Mouse (Mus musculus): ENCODE data around the gene Smn1. TPM values are rescaled to one million over a fixed set of nuclear protein-coding genes. Genes with fewer than 3 reads are reported as not detected.
"Not testable (repeated sequence)": the region's sequence is repeated elsewhere in the genome, so short reads cannot be mapped to it uniquely, and the experiment has no call there.

Smn1 gene
- total RNA-seq (2015; ENCODE audit: low replicate concordance): 19.3 and 34.2 TPM in 2 replicates
- total RNA-seq (2017; ENCODE audit: low replicate concordance): 1.7 and 28.6 TPM in 2 replicates

GRCm38 (mm10) chr13:100124423-100125257, at the start of gene Smn1:
TSS of gene Smn1 (plus strand) at chr13:100124852.
- peak; percentile 99 for ATAC-seq (replicated peaks; ENCODE audit: low FRiP score, poor library complexity, severe bottlenecking)

DNA sequence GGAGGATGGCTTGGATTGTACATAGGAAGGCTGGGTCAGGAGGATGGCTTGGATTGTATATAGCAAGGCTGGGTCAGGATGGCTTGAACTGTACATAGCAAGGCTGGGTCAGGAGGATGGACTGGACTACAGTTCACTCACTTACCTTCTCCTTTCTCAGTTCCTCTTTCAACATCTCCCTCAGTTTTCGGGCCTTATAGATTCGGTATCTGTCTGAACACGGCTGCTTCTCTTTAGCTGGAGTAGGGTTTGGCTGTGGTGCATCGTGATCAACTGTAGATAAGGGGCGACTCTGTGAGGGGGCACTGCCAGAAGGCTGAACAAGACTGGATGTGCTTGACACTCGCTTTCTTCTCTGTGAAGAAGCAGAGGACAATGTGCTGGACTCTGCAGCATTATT, 25.8 kb upstream of the Smn1 start:
- ATAC-seq (replicated peaks; ENCODE audit: low FRiP score, poor library complexity, severe bottlenecking): no peak

DNA sequence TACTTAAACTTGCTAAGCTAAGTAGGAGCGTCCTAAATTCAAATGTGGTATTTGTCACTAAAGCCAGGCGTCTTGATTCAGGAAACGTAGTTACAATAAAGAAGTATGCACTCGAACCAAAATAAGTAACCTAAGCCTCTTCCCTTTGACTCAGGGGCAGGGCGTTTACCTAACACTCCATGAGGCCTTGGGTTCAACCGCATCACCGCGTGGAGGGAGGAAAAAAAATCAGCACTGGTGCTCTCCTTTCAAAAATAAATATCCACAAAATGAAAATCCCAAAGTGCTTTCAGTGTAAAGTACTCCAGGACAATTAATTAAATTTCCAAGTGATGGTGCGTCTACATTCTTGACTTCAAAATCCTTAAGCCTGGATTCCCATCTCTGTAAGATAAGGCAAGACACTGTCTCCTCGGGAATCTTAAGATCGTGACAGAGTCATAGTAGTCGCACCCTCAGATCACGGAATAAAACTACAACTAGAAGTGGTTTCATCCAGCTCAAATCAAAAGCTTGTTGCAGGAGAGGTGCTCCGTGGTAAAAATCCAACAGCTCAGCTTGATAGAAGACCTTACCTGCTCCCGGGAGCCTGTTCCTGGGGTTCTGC, 21.5 kb upstream of the Smn1 start:
- peak; percentile 57 for ATAC-seq (replicated peaks; ENCODE audit: low FRiP score, poor library complexity, severe bottlenecking)

DNA sequence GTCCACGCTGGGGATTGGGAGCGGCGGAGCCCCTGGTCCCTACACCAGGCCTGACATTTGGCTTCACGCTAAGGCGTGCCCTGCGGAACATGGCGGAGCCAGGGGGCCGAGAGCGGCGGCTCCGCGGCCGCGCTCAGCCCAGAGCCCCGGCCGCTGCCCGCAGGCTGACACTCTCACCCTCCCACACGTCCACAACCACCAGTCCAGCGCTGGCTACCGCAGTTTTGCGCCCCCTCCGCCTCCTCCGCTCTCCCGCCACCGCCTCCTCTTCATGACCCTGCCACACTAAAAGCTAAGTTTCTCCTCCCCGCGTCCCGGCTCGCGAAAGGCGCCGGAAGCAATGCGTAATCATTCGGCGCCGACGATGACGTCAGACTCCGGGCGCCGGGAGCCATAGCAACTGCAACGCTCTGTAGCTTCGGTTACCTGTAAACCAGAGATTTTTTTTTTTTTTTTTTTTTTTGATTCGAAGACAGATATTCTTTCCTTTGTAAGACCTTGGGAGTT, 20.9 kb upstream of the Smn1 start, which contains the start of gene Bdp1:
TSS of gene Bdp1 (minus strand) at position 323 of the 507 bp plus-strand sequence.
- ATAC-seq (replicated peaks; ENCODE audit: low FRiP score, poor library complexity, severe bottlenecking): peak; percentile 82

DNA sequence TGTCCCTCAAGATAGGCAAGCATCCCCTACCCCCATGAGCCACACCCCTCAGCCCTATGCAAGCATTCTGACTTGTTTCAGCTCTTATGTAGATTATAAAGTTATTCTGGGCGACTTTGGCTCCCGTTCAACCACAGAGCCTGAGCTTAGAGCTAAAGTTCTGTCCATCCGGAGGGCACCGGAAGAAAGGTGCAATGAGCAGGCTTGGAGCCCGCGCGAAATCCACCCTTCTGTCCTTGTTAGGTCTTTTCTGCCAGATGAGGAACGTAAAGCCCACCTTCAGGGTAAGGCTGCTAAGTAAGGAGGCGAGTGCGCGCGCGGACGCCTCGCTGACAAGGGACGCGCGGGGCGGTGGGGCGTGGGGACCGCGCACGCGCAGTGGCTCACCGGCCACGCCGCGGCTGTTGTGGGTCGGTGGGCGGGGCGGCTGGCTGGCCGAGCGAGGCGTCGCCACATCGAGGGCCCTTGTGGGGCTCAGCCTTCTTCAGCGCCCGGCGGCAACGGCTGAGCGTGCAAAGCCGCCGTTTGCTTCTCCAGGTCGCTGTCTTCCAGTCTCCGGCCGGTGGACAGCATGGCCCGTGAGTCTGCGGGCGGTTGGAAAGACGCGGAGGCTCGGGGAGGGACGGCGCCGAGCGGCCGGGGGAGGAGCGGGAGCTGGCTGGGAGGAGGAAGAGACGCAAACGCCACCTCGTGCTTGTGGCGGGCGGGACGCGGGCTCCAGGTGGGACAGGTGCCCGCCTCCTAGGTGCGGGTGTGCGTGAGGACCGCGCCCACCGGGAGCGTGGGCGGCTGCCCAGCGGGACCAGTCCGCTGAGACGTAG, 16.8 kb upstream of the Smn1 start, which contains the start of gene Serf1:
TSS of gene Serf1 (plus strand) at position 361 of the 821 bp plus-strand sequence.
- ATAC-seq (replicated peaks; ENCODE audit: low FRiP score, poor library complexity, severe bottlenecking): no peak

DNA sequence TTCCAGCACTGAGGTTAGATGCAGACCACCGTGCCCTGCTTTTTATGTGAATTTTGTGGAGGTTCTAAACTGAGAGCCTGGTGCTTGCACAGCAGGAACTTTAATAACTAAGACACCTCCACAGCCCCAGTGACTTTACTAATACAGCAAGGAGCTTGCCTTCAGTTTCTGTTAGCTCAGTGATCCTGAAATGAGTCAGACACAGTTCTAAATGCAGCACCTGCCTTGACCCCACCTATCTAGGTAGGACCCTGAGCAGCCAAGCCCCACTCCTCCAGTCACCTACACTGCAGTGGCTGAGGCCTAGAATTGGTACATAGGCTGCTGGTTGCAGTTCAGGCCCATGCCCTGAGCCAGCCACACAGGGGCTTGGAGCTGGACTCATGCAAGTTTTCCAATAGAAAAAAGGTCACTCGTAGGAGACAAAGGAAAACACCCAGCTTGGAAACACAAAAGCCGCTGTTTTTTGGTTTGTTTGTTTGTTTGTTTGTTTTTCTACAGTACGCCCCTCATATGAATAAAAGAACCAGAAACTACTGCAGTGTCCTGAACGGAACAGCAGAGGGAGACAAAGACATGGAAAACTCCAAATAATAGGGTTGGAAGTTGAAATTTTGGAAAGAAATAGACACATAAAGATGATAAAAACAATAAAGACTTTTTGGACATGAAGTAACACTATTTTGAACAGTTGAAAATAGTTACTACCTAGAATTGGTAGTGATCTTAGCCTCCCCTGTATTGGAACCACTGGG, 12.3 kb upstream of the Smn1 start:
- ATAC-seq (replicated peaks; ENCODE audit: low FRiP score, poor library complexity, severe bottlenecking): no peak

GRCm38 (mm10) chr13:100123970-100124369, 682 bp upstream of the Smn1 start:
- ATAC-seq (replicated peaks; ENCODE audit: low FRiP score, poor library complexity, severe bottlenecking): no peak

GRCm38 (mm10) chr13:100125258-100125643, 599 bp downstream of the Smn1 start:
- ATAC-seq (replicated peaks; ENCODE audit: low FRiP score, poor library complexity, severe bottlenecking): 0 out of 2 replicates have a peak, but pooled peaks have one; percentile 8

DNA sequence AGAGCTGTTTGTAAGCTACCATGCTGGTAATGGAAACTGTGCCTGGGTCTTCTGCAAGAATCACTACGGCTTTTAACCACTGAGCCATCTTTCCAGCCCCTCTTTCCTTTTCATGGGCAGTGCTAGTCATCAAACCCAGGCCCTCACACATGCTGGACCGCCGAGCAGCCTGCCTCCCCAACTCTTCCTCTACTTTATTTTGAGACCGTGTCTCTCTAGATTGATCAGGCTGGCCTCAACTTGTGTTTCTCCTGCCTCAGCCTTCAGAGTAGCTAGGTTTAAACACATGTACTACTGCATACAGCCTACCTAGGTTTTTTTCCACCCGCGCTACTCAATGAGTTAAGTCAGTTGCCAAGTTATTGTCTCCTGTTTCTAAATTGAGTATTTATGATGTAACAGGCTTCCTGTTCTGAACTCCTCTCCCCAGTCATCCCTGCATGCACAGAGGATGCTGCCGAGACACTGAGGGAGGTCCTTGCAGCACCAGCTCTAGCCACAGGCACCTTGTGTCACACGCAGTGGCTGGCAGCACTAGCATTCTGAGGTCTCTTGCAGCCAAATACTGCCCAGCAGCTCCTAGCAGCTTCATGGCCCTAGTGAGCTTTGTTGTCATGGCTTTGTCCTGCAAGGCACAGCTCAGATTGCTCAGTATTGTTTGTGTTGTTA, 17.1 kb downstream of the Smn1 start:
- ATAC-seq (replicated peaks; ENCODE audit: low FRiP score, poor library complexity, severe bottlenecking): no peak

DNA sequence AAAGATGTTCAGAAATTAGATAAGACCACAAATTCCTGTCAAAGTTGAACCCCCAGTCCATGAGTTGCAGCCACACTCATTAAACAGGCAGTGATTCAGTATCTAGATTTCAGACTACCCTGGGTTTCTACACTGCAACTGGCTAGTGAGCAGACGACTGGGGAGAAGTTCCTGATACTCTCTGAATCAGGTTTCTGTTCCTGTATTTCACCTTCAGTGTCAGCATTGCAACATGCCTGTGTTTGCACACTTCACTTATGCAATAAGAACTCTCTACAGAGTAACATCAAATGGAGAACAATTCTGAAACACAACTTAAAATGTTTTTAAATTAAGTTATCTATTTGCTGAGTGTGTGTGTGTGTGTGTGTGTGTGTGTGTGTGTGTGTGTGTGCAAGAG, 28.0 kb downstream of the Smn1 start:
- no peak for ATAC-seq (replicated peaks; ENCODE audit: low FRiP score, poor library complexity, severe bottlenecking)

- no peak for ATAC-seq (replicated peaks; ENCODE audit: low FRiP score, poor library complexity, severe bottlenecking)
Observed at GRCm38 (mm10) chr13:100156624-100157023, 32.0 kb downstream of the Smn1 start.

- ATAC-seq (replicated peaks; ENCODE audit: low FRiP score, poor library complexity, severe bottlenecking): not testable (repeated sequence)
Observed at GRCm38 (mm10) chr13:100161171-100161870, 36.7 kb downstream of the Smn1 start.

GRCm38 (mm10) chr13:100162467-100162866, 37.8 kb downstream of the Smn1 start:
- not testable (repeated sequence) for ATAC-seq (replicated peaks; ENCODE audit: low FRiP score, poor library complexity, severe bottlenecking)

DNA sequence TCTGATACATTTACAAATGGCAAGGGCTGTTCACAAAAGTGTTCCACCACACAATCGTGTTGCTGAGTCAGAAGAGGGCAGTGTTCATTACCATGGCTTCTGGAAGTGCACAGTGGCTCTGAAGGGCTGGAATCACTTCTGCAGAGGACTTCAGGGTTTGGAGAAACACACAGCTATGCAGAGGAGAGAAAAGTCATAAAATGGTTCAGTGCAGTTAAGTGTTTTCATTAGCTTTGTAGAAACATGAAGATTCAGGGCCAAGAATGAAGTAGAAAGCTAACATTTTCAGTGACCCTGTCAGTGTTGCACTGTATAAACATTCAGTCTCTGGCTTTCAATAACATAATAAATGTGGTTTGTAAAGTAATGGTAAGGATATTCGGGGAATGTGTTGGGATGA, 41.7 kb downstream of the Smn1 start:
- not testable (repeated sequence) for ATAC-seq (replicated peaks; ENCODE audit: low FRiP score, poor library complexity, severe bottlenecking)

DNA sequence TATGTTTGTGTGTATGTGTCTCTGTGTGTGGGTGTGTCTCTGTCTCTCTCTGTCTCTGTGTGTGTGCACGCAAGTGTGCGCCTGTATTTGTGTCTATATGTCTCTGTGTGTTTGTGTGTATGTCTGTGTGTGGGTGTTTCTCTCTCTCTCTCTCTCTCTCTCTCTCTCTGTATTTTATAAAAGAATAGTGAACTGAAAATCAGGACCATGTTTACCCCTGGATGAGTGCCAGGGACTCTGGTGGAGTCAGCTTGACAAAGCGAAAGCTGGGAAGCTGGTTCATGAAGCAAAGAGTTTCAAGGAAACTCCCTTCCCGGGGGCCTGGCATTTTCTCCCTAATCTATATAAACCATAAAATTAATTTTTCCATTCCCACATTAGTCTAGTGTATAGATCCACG, 49.7 kb downstream of the Smn1 start:
- not testable (repeated sequence) for ATAC-seq (replicated peaks; ENCODE audit: low FRiP score, poor library complexity, severe bottlenecking)

DNA sequence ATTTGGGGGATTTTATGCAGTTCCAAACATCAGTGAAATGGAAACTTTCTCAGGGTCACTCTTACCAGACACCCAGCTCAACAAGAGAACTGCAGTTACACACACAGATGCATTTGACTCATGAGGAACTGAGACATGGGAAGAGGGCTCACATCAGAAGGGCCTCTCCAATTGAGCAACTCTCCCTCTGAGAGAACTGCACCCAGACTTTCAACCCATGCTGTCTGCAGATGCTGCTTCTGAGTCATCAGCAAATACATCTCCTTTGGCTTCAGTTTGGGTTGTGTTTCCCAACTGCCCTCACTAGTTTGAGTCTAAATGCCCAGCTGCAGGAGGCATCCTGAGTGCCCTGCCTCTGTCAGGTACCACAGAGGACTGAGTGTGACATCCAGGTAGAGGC, 58.5 kb downstream of the Smn1 start:
- ATAC-seq (replicated peaks; ENCODE audit: low FRiP score, poor library complexity, severe bottlenecking): not testable (repeated sequence)

All from erythroid progenitor cell, adult 5-6 weeks (primary cell).